Mouse (Mus musculus) olfactory bulb, adult 2 months (tissue): ENCODE results near the gene Coq7.

Source experiments
- CTCF ChIP-seq: fragments of 200-500 bp; IDR thresholded peaks from 2 replicates; pipeline ENCODE4 v1.5.1; 2012; ENCODE audit warnings: low read depth, mild to moderate bottlenecking, low read length, moderate library complexity; ENCODE audit not compliant: insufficient read depth
- POLR2A ChIP-seq: fragments of 200-500 bp; IDR thresholded peaks from 2 replicates; pipeline ENCODE4 v1.6.1; 2012; ENCODE audit warnings: mild to moderate bottlenecking, low read depth, low read length, moderate library complexity; ENCODE audit not compliant: insufficient read depth

GRCm38 (mm10) chr7:118526967-118527366 lies 6.2 kb downstream of the Coq7 start:
- TF ChIP-seq CTCF (no peak), POLR2A (no peak)
